Mouse (Mus musculus): Measurements from ENCODE around the gene Nxn. TPM values are rescaled to one million over a fixed set of nuclear protein-coding genes. Genes with fewer than 3 reads are reported as not detected.

Nxn gene
- polyA plus RNA-seq, 1 experiment from 2014 or later: 14.9 TPM

DNA sequence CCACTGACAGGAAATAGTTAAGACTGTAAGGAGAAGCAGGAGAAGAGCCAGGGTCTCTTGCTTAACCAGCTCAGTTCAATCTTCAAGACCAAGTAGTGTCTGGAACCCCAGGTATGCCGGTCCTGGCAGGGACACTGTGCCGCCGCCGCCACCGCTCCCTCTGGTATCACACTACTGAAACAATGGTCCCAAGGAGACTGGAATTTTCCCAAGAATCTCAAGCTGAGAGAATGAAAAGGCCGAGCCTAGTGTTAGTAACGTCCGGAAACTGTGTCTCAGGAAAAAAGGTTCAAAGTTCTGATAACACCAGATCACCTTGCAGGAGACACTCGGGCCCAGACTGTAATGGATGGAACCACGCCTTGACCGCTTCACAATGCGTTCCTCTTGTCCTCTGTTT, 41.5 kb downstream of the Nxn start:
- Histone ChIP-seq H3K9me3 (ENCODE audit: control insufficient read depth) (no peaks in the 10 kb centered on the region), H3K27ac (ENCODE audit: low read depth, low read length) (0 out of 2 replicates have a peak overlapping the region, but pooled peaks have one; percentile 7), H3K4me1 (replicated peaks; ENCODE audit: control insufficient read depth, insufficient read depth, low read length) (0 out of 2 replicates have a peak, but pooled peaks cover 6% of the 10 kb centered on the region), H3K27me3 (replicated peaks; ENCODE audit: control insufficient read depth, insufficient read depth, low read length) (no peaks in the 10 kb centered on the region), H3K36me3 (ENCODE audit: control insufficient read depth, insufficient read depth) (no peaks in the 10 kb centered on the region), H3K9ac (ENCODE audit: low read depth, low read length) (no peak overlapping the region), H3K4me3 (ENCODE audit: low read depth, low read length) (no peak overlapping the region), H3K4me2 (replicated peaks; ENCODE audit: low read depth) (peak overlapping the region; percentile 17; the same call in 1 of the 2 replicates)
- no peak for ATAC-seq
- no peak for TF ChIP-seq CTCF (IDR thresholded peaks at IDR 0.05; ENCODE audit: low read depth)
- WGBS: 51% methylated on average over 12 of the region's 12 CpGs

GRCm38 (mm10) chr11:76356091-76356490, 42.8 kb downstream of the Nxn start:
- Histone ChIP-seq H3K4me1 (replicated peaks; ENCODE audit: control insufficient read depth, insufficient read depth, low read length) (0 out of 2 replicates have a peak, but pooled peaks cover 6% of the 10 kb centered on the region), H3K9me3 (ENCODE audit: control insufficient read depth) (no peaks in the 10 kb centered on the region), H3K27ac (ENCODE audit: low read depth, low read length) (no peak overlapping the region), H3K4me3 (ENCODE audit: low read depth, low read length) (no peak overlapping the region), H3K4me2 (replicated peaks; ENCODE audit: low read depth) (no peak overlapping the region), H3K27me3 (replicated peaks; ENCODE audit: control insufficient read depth, insufficient read depth, low read length) (no peaks in the 10 kb centered on the region), H3K36me3 (ENCODE audit: control insufficient read depth, insufficient read depth) (no peaks in the 10 kb centered on the region), H3K9ac (ENCODE audit: low read depth, low read length) (no peak overlapping the region)
- TF ChIP-seq CTCF (IDR thresholded peaks at IDR 0.05; ENCODE audit: low read depth): no peak
- WGBS: 87% methylated on average over 10 of the region's 11 CpGs
- ATAC-seq: no peak

DNA sequence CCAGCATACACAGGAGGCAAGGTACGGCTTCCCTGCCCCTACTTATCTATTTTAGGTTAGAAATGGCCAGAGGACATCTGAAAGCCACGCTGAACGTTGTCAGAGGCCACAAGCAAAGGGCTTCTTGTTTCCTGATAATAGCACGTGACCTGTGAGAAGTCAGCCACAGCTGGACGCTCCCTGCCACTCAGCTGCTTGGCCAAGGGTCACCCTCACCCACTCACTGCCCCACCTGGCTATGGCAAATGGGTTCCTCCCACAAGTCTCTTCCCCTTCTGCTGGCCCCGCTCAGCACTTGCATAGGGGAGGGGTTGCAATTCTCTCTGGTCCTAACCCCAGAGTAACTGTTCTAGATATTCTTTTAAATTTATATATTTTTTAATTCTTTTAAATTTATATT, 43.5 kb downstream of the Nxn start:
- H3K4me2 ChIP-seq (replicated peaks; ENCODE audit: low read depth): peak overlapping the region; percentile 24; the same call in 1 of the 2 replicates
- H3K9ac ChIP-seq (ENCODE audit: low read depth, low read length): 0 out of 2 replicates have a peak overlapping the region, but pooled peaks have one; percentile 26
- no peaks in the 10 kb centered on the region for H3K27me3 ChIP-seq (replicated peaks; ENCODE audit: control insufficient read depth, insufficient read depth, low read length)
- 42% methylated on average over 6 of the region's 6 CpGs for WGBS
- H3K4me1 ChIP-seq (replicated peaks; ENCODE audit: control insufficient read depth, insufficient read depth, low read length): 0 out of 2 replicates have a peak, but pooled peaks cover 6% of the 10 kb centered on the region
- no peak for TF ChIP-seq CTCF (IDR thresholded peaks at IDR 0.05; ENCODE audit: low read depth)
- no peak overlapping the region for H3K4me3 ChIP-seq (ENCODE audit: low read depth, low read length)
- H3K36me3 ChIP-seq (ENCODE audit: control insufficient read depth, insufficient read depth): no peaks in the 10 kb centered on the region
- peak; percentile 76 for ATAC-seq
- H3K27ac ChIP-seq (ENCODE audit: low read depth, low read length): peak overlapping the region; percentile 21; the same call in 1 of the 2 replicates
- H3K9me3 ChIP-seq (ENCODE audit: control insufficient read depth): no peaks in the 10 kb centered on the region

DNA sequence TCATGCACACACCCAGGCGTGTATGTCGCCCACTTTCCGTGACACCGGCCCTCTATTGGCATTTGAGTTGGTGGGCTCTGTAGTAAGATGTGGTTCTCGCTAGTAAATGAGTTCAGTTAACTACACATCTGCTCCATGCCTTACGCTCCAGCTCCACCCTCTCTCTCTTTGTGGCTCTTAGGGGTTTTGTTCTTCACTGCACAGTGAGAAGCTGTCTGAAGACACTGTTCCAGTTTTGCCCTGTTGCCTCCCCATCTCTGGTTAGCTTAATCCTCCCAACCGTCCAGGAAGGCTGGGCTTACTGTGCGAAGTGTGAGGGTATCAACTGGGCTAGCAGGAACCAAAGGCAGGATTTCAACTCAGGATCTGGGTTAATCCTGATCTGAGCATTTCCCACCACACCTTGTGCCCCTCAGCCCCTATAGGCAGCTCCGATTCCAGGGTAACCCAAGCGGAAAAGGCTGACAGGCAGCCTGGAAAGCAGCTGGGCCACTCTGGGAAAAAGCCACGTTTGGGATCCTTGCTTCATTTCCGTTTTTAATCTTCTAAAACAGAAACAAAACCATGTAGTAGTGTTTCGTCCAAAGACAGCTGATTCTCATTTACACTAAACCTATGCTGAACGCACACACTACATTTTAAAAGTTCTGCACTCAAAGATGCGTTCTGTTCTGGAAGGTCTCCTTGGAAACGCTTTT, 45.9 kb downstream of the Nxn start:
- Histone ChIP-seq H3K4me2 (replicated peaks; ENCODE audit: low read depth) (no peak overlapping the region), H3K27ac (ENCODE audit: low read depth, low read length) (no peak overlapping the region), H3K4me1 (replicated peaks; ENCODE audit: control insufficient read depth, insufficient read depth, low read length) (0 out of 2 replicates have a peak, but pooled peaks cover 6% of the 10 kb centered on the region), H3K9me3 (ENCODE audit: control insufficient read depth) (no peaks in the 10 kb centered on the region), H3K4me3 (ENCODE audit: low read depth, low read length) (no peak overlapping the region), H3K27me3 (replicated peaks; ENCODE audit: control insufficient read depth, insufficient read depth, low read length) (no peaks in the 10 kb centered on the region), H3K36me3 (ENCODE audit: control insufficient read depth, insufficient read depth) (no peaks in the 10 kb centered on the region), H3K9ac (ENCODE audit: low read depth, low read length) (no peak overlapping the region)
- TF ChIP-seq CTCF (IDR thresholded peaks at IDR 0.05; ENCODE audit: low read depth): no peak
- no peak for ATAC-seq
- WGBS: 77% methylated on average over 16 of the region's 16 CpGs

- no peak for TF ChIP-seq CTCF (IDR thresholded peaks at IDR 0.05; ENCODE audit: low read depth)
- ATAC-seq: no peak
- H3K4me2 ChIP-seq (replicated peaks; ENCODE audit: low read depth): no peak overlapping the region
- no peak overlapping the region for H3K27ac ChIP-seq (ENCODE audit: low read depth, low read length)
- H3K27me3 ChIP-seq (replicated peaks; ENCODE audit: control insufficient read depth, insufficient read depth, low read length): no peaks in the 10 kb centered on the region
- H3K9me3 ChIP-seq (ENCODE audit: control insufficient read depth): no peaks in the 10 kb centered on the region
- 40% methylated on average over 3 of the region's 3 CpGs for WGBS
- no peaks in the 10 kb centered on the region for H3K36me3 ChIP-seq (ENCODE audit: control insufficient read depth, insufficient read depth)
- 0 out of 2 replicates have a peak, but pooled peaks cover 6% of the 10 kb centered on the region for H3K4me1 ChIP-seq (replicated peaks; ENCODE audit: control insufficient read depth, insufficient read depth, low read length)
- no peak overlapping the region for H3K9ac ChIP-seq (ENCODE audit: low read depth, low read length)
- no peak overlapping the region for H3K4me3 ChIP-seq (ENCODE audit: low read depth, low read length)
Measured at GRCm38 (mm10) chr11:76351624-76352011, 47.3 kb downstream of the Nxn start.

DNA sequence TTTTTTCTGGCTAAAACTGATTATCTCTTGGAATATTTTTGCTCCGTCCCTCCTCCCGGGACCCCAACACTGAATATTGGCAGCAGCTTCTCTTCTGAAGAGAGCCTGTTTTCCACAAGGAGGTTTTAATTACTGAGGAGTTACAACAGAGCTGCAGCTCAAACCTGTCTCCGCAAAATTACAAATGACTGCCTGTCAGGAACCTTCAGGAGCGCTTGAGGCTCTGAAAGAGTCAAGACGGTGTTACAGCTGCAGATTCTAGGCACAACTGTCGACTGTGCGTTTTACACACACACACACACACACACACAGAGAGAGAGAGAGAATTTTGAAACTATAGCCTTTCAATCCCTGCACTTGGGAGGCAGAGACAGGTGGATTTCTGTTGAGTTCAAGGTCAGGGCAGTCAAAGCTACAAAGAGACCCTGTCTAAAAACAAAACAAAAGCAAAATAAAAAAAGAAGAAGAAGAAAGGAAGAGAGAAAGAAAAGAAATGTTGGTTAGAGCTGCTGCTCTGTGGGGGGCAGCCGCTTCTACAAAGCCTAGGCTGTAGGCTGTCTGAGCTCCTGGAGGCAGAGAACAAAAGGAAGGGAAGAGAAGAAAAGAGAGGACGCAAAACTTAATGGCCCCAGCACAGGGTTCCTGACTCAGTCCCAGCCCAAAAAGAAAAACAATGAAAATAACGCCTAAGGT, 47.9 kb downstream of the Nxn start:
- Histone ChIP-seq H3K27ac (ENCODE audit: low read depth, low read length) (no peak overlapping the region), H3K27me3 (replicated peaks; ENCODE audit: control insufficient read depth, insufficient read depth, low read length) (no peaks in the 10 kb centered on the region), H3K4me3 (ENCODE audit: low read depth, low read length) (no peak overlapping the region), H3K9ac (ENCODE audit: low read depth, low read length) (no peak overlapping the region), H3K4me2 (replicated peaks; ENCODE audit: low read depth) (no peak overlapping the region), H3K36me3 (ENCODE audit: control insufficient read depth, insufficient read depth) (no peaks in the 10 kb centered on the region), H3K9me3 (ENCODE audit: control insufficient read depth) (no peaks in the 10 kb centered on the region), H3K4me1 (replicated peaks; ENCODE audit: control insufficient read depth, insufficient read depth, low read length) (0 out of 2 replicates have a peak, but pooled peaks cover 6% of the 10 kb centered on the region)
- WGBS: 52% methylated on average over 10 of the region's 10 CpGs
- no peak for ATAC-seq
- TF ChIP-seq CTCF (IDR thresholded peaks at IDR 0.05; ENCODE audit: low read depth): no peak

Measured in intestine, postnatal 0 days (tissue).